Mouse (Mus musculus) liver, embryonic 16.5 days (tissue): ENCODE measurements around the gene Gm20431. TPM values are rescaled to one million over a fixed set of nuclear protein-coding genes. Genes with fewer than 3 reads are reported as not detected.

Source experiments
- ATAC-seq: fragments of 200-750 bp; cut with Nextera tagmentation; 2 replicates; pipeline ENCODE4 v1.8.0; 2017; ENCODE audit warnings: low read depth, mild to moderate bottlenecking, moderate number of reproducible peaks, moderate library complexity
- H3K27ac ChIP-seq: fragments of 300-500 bp; sonication (generic); 2 replicates; pipeline ENCODE4 v1.5.1; 2014; ENCODE audit warnings: mild to moderate bottlenecking, low read length
- H3K27me3 ChIP-seq: fragments of 300-500 bp; sonication (generic); 2 replicates; pipeline ENCODE4 v1.6.1; 2014; ENCODE audit warnings: low read depth, low read length, mixed read lengths; ENCODE audit not compliant: control insufficient read depth, insufficient read depth
- H3K36me3 ChIP-seq: fragments of 300-500 bp; sonication (generic); 2 replicates; pipeline ENCODE4 v1.6.1; 2014; ENCODE audit warnings: mild to moderate bottlenecking; ENCODE audit not compliant: control insufficient read depth, insufficient read depth
- H3K4me1 ChIP-seq: fragments of 300-500 bp; sonication (generic); 2 replicates; pipeline ENCODE4 v1.6.1; 2014; ENCODE audit warnings: low read depth, low read length, mixed read lengths; ENCODE audit not compliant: control insufficient read depth
- H3K4me2 ChIP-seq: fragments of 300-500 bp; sonication (generic); 2 replicates; pipeline ENCODE4 v1.6.1; 2014; ENCODE audit warnings: low read depth, low read length, mixed read lengths
- H3K4me3 ChIP-seq: fragments of 300-500 bp; sonication (generic); 2 replicates; pipeline ENCODE4 v1.5.1; 2014; ENCODE audit warnings: low read depth, mild to moderate bottlenecking, low read length
- H3K9ac ChIP-seq: fragments of 300-500 bp; sonication (generic); 2 replicates; pipeline ENCODE4 v1.6.1; 2014; ENCODE audit warnings: low read depth, low read length
- H3K9me3 ChIP-seq: fragments of 300-500 bp; sonication (generic); replicated peaks from 2 replicates; pipeline ENCODE4 v1.6.1; 2016; ENCODE audit warnings: low read length; ENCODE audit not compliant: control insufficient read depth
- WGBS: fragments of 180-500 bp; shearing (Covaris S2); extraction: QIAGEN DNeasy Blood & Tissue Kit; methylation state at CpG from one replicate; pipeline ENCODE4 v1.1.7; 2014; ENCODE audit not compliant: insufficient replicate concordance; 5-methylcytosine and 5-hydroxymethylcytosine counted together
- polyA plus RNA-seq: library from polyadenylated mRNA; unstranded; fragments of >200 nt; fragmentation: Nextera tagmentation; extraction: Ambion mirVana; gene quantifications from 2 replicates; pipeline ENCODE4 v1.2.1, GENCODE M21; 2015

Gm20431 gene
- polyA plus RNA-seq, 1 experiment from 2014 or later: not detected

DNA sequence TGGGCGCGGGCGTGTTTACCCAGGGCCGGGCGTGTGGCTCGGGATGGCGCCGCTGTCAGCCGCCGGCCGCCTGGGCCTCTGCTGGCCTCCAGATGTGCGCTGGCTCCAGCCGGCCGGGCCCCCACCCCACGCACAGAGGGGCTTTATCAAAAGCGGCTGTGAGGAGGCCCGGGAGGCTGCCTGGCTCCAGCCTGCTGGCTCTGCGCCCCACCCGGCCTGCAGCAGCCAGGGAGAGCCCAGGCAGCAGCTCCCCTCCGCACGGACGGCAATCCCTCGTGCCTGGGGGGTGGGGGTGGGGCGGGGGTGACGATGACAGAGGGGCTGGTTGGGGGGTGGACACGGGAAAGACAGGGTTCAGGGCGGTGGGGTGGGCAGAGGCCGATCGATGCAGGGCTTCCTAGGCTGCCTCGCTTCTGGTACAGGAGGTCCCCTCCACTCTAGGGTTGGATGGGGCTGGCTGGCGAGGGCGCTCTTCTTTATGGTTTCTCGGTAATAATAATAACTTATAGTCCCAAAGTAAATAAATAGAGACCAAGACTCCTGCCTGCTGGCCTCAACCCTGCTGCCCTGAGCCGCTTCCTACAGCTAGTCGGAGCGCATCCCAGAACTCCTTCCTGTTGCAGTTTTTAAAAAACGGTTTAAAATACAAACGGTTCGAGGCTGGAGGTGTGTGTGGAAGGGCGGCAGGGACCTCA, 63.7 kb downstream of the Gm20431 start:
- ATAC-seq: no peak
- H3K27ac ChIP-seq: no peak overlapping the region
- no peak overlapping the region for H3K9ac ChIP-seq
- H3K9me3 ChIP-seq: no peaks in the 10 kb centered on the region
- H3K36me3 ChIP-seq: no peaks in the 10 kb centered on the region
- WGBS: 46% methylated on average over 40 of the region's 40 CpGs
- no peaks in the 10 kb centered on the region; the same call in 1 of the 2 replicates for H3K27me3 ChIP-seq
- H3K4me3 ChIP-seq: no peak overlapping the region
- no peaks in the 10 kb centered on the region for H3K4me1 ChIP-seq
- H3K4me2 ChIP-seq: 0 out of 2 replicates have a peak overlapping the region, but pooled peaks have one; percentile 13

DNA sequence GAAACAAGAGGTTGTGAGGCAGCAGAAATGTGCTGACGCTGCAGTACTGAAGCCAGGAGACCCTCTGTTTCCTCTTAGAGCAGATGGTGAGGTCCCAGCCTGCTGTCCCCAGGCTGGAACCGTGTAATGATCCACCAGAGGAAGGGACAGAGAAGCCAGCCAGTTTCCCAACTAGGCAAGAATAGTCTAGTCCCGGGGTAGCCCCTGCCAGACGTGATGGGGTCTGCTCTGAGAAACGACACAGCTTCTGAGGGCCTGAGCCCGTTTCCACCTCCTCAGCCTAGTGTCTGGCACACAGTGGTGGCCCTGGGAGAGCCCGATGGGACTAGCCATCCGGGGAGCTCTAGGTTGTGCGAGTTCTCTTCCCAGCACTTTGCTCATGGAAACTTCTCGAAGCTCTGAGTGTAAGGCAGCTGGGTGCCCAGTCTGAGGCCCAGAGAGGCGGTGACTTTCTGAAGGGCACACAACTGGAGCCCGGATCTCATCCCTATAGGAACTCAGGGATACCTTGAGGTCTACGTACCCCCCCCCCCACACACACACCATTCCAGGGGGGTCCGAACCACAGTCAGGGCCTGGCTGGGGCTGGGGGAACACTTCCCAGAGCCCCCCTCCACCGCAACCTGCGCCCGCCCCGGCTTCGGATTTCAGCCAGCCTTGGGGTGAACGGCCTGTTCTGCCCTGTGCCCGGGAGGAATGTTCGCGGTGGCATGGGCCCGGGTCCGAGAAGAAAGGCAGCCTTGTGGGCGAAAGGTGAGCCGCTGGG, 64.4 kb downstream of the Gm20431 start:
- Histone ChIP-seq H3K4me2 (0 out of 2 replicates have a peak overlapping the region, but pooled peaks have one; percentile 13), H3K4me3 (no peak overlapping the region), H3K9ac (no peak overlapping the region), H3K27me3 (no peaks in the 10 kb centered on the region; the same call in 1 of the 2 replicates), H3K4me1 (no peaks in the 10 kb centered on the region), H3K36me3 (no peaks in the 10 kb centered on the region), H3K9me3 (no peaks in the 10 kb centered on the region), H3K27ac (0 out of 2 replicates have a peak overlapping the region, but pooled peaks have one; percentile 17)
- WGBS: 51% methylated on average over 26 of the region's 27 CpGs
- ATAC-seq: no peak

DNA sequence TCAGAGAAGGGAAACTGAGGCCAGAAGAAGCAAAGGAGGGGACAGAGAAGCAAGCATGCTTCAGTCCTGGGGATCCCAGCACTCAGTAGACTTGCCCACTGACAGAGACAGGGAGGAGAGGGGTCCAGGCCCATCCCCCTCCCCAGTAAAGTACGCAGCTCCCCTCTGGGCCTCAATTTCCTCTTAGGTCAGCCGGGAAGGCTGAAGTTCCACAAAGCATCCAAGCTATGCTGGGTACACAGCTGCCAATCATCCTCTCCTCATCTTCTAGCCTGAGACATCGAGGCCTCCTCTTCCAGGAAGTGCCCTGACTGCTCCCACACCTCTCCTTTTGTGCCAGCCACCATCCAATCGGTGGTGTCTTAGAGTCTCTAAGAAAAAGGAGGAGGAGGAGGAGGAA, 65.0 kb downstream of the Gm20431 start:
- H3K36me3 ChIP-seq: no peaks in the 10 kb centered on the region
- no peaks in the 10 kb centered on the region; the same call in 1 of the 2 replicates for H3K27me3 ChIP-seq
- H3K9ac ChIP-seq: no peak overlapping the region
- no peaks in the 10 kb centered on the region for H3K4me1 ChIP-seq
- H3K27ac ChIP-seq: no peak overlapping the region
- no peaks in the 10 kb centered on the region for H3K9me3 ChIP-seq
- no peak overlapping the region for H3K4me2 ChIP-seq
- ATAC-seq: no peak
- WGBS: 22% methylated on average over 4 of the region's 4 CpGs
- H3K4me3 ChIP-seq: no peak overlapping the region

DNA sequence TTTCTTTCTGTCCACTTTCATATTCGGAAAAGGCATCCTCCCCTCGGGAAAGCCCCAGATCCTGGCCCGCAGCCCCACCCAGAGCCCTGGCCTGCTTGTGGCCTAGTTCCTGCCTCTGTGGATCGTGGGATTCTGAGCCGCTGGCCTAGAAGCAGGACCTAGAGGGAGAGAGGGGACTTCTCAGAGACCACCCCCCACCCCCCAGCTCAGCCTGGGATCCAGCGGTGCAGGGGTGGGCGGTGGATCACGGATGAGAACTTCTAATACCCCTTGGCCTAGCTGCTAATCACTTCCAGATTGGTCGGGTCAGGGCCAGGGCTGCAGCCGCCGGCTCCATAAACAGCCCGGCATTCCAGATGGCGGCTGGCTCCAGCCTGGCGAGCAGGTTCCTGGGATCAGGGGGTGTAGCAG, 65.5 kb downstream of the Gm20431 start:
- no peak overlapping the region for H3K4me3 ChIP-seq
- no peaks in the 10 kb centered on the region; the same call in 1 of the 2 replicates for H3K27me3 ChIP-seq
- H3K36me3 ChIP-seq: no peaks in the 10 kb centered on the region
- no peak overlapping the region for H3K27ac ChIP-seq
- no peak overlapping the region for H3K9ac ChIP-seq
- no peaks in the 10 kb centered on the region for H3K4me1 ChIP-seq
- no peak for ATAC-seq
- WGBS: 74% methylated on average over 14 of the region's 14 CpGs
- H3K9me3 ChIP-seq: no peaks in the 10 kb centered on the region
- no peak overlapping the region for H3K4me2 ChIP-seq

DNA sequence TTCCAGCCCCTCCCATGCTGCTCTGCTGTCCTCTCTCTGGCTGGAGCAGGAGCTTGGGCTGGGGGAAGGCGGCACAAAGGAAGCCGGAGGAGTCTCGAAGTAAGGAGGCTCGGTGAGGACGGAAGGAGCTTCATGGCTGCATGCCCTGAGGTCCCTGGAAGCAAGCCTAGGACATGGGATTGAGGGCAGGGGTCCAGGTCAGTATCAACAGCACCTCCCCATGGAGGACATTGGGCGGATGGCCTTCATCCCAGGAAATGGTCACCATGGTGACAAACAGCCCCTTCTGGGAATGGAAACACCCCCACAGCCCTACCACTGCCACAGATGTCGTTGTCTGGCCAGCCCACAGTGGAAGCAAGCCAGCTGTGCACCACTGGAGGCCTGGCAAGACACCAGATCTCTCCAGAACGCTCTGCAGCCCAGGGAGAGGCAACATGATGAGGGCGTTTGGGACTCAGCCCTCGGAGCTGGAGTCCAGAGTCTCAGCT, 66.8 kb downstream of the Gm20431 start:
- no peak overlapping the region for H3K4me3 ChIP-seq
- WGBS: 50% methylated on average over 10 of the region's 10 CpGs
- no peak overlapping the region for H3K27ac ChIP-seq
- no peaks in the 10 kb centered on the region for H3K36me3 ChIP-seq
- ATAC-seq: peak; percentile 55
- H3K27me3 ChIP-seq: no peaks in the 10 kb centered on the region; the same call in 1 of the 2 replicates
- H3K4me2 ChIP-seq: no peak overlapping the region
- H3K9ac ChIP-seq: no peak overlapping the region
- H3K9me3 ChIP-seq: no peaks in the 10 kb centered on the region
- H3K4me1 ChIP-seq: peaks cover 2% of the 10 kb centered on the region

DNA sequence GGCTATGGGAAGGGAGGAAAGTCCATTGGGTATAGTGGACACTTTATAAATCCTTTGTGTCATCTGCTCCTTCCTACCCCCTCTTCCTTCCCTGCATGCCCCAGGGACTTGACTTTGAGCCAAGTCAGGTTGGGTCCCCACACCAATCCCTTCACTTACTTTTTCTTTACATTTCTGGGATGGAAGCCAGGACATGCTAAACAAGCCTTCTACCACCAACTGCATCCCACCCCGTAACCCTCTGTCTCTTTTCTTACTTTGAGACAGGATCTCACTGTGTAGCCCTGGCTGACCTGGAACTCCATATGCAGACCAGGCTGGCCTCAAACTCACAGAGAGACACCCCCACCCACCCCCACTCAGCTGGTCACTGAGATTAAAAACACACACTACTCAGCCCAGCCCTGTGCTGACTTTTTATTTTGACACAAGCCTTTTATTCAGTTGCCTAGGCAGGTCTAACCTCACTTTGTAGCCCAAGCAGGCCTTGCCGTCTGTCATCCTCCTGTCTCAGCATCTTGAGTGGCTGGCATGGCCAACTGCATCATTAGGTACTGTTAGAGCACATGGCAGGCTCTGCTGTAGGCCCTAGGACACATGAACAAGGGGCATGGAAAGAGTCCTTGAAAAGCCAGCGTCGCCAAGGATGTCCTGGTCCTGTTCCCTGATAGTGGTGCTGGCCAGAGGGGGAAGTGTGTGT, 67.6 kb downstream of the Gm20431 start:
- Histone ChIP-seq H3K9me3 (no peaks in the 10 kb centered on the region), H3K4me3 (no peak overlapping the region), H3K9ac (no peak overlapping the region), H3K4me1 (peaks cover 9% of the 10 kb centered on the region), H3K36me3 (no peaks in the 10 kb centered on the region), H3K4me2 (no peak overlapping the region), H3K27ac (no peak overlapping the region), H3K27me3 (no peaks in the 10 kb centered on the region; the same call in 1 of the 2 replicates)
- ATAC-seq: no peak
- 59% methylated on average over 4 of the region's 4 CpGs for WGBS

DNA sequence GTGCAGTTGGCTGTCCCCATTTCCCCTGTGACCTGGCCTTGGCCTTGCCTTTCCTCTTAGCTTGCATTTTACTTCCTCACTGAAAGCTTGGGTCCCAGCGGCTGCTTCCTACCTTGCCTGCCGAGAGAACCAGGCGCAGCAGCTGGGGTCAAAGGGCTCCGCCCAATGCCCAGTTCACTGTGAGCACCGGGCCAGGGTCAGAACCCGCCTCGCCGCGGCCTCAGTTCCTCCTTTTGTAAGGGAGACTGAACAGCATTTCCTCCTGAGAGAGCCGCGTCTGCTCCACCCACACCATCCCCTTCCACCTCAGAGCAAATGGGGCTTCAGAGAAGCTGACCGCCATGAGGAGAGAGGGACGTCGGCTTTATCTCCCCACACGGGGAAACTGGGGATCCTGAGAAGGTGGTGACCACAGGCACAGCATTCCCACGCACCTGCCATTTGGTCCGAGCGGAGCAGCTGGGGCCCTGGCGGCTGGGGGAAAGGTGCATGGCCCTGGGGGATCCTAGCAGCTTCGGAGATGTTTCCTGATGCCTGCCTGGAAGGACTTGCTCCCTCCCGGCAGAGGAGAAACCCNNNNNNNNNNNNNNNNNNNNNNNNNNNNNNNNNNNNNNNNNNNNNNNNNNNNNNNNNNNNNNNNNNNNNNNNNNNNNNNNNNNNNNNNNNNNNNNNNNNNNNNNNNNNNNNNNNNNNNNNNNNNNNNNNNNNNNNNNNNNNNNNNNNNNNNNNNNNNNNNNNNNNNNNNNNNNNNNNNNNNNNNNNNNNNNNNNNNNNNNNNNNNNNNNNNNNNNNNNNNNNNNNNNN, 72.3 kb downstream of the Gm20431 start:
- Histone ChIP-seq H3K36me3 (no peaks in the 10 kb centered on the region), H3K27me3 (no peaks in the 10 kb centered on the region), H3K9me3 (no peaks in the 10 kb centered on the region), H3K4me3 (peak overlapping the region; percentile 60), H3K9ac (peak overlapping the region; percentile 68), H3K4me1 (peaks cover 30% of the 10 kb centered on the region), H3K27ac (peak overlapping the region; percentile 79), H3K4me2 (peak overlapping the region; percentile 70)
- peak; percentile 73 for ATAC-seq
- 6% methylated on average over 21 of the region's 21 CpGs for WGBS

DNA sequence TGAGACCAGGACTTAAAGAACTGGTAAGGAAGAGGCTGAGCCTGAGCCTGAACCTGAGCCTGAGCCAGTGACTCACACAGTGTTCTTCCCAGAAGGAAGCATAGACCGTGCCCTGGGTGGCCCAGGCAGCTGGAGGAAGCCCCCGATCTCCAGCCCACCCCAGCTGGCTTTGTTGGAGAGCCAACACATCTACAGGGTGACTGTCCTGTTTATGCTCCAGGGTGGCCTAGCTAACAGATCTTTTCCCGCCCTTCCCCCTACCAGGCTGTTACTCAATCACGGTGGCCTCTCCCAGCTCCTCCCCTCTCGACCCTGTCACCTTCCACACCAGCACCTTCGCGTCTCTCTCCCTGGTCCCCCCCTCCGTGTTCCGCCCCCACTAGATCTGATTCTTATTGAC, 74.3 kb downstream of the Gm20431 start:
- Histone ChIP-seq H3K9me3 (no peaks in the 10 kb centered on the region), H3K4me3 (no peak overlapping the region), H3K4me2 (no peak overlapping the region), H3K4me1 (peaks cover 36% of the 10 kb centered on the region), H3K27ac (no peak overlapping the region), H3K27me3 (no peaks in the 10 kb centered on the region), H3K9ac (no peak overlapping the region), H3K36me3 (no peaks in the 10 kb centered on the region)
- ATAC-seq: peak; percentile 28; the same call in 1 of the 2 replicates
- WGBS: 45% methylated on average over 9 of the region's 9 CpGs
